Mouse (Mus musculus): ENCODE data around the gene Ifna4. TPM values are rescaled to one million over a fixed set of nuclear protein-coding genes. Genes with fewer than 3 reads are reported as not detected.

Ifna4 gene
- polyA plus RNA-seq, 1 experiment from 2014 or later, result not detected

GRCm38 (mm10) chr4:88875435-88876095, 33.9 kb downstream of the Ifna4 start:
- WGBS, result 75% methylated on average over 4 of the region's 4 CpGs
- DNase-seq (ENCODE audit: low spot score), result no peak

GRCm38 (mm10) chr4:88876520-88876919, 34.9 kb downstream of the Ifna4 start:
- 82% methylated on average over 4 of the region's 4 CpGs for WGBS
- Histone ChIP-seq H3K27ac (no peak overlapping the region), H3K4me3 (no peak overlapping the region), H3K36me3 (no peaks in the 10 kb centered on the region), H3K9me3 (no peaks in the 10 kb centered on the region), H3K27me3 (ENCODE audit: insufficient read depth, poor library complexity, severe bottlenecking) (no peaks in the 10 kb centered on the region), H3K4me1 (replicated peaks) (no peaks in the 10 kb centered on the region)
- no peak for DNase-seq (ENCODE audit: low spot score)

More at GRCm38 (mm10) chr4:88875435-88876095, 33.9 kb downstream of the Ifna4 start:
- H3K27ac ChIP-seq, result no peak overlapping the region
- no peaks in the 10 kb centered on the region for H3K36me3 ChIP-seq
- H3K4me1 ChIP-seq (replicated peaks), result no peaks in the 10 kb centered on the region
- H3K27me3 ChIP-seq (ENCODE audit: insufficient read depth, poor library complexity, severe bottlenecking), result no peaks in the 10 kb centered on the region
- H3K4me3 ChIP-seq, result no peak overlapping the region
- H3K9me3 ChIP-seq, result no peaks in the 10 kb centered on the region

- Histone ChIP-seq H3K4me3 (no peak overlapping the region), H3K27me3 (ENCODE audit: insufficient read depth, poor library complexity, severe bottlenecking) (no peaks in the 10 kb centered on the region), H3K4me1 (replicated peaks) (no peaks in the 10 kb centered on the region), H3K36me3 (no peaks in the 10 kb centered on the region), H3K9me3 (no peaks in the 10 kb centered on the region), H3K27ac (no peak overlapping the region)
- 51% methylated on average over 10 of the region's 10 CpGs for WGBS
- no peak for DNase-seq (ENCODE audit: low spot score)
These were observed 36.6 kb downstream of the Ifna4 start for GRCm38 (mm10) chr4:88878246-88878645.

- H3K9me3 ChIP-seq, result no peaks in the 10 kb centered on the region
- no peak for DNase-seq (ENCODE audit: low spot score)
- no peaks in the 10 kb centered on the region for H3K36me3 ChIP-seq
- no peak overlapping the region for H3K27ac ChIP-seq
- H3K4me1 ChIP-seq (replicated peaks), result no peaks in the 10 kb centered on the region
- H3K27me3 ChIP-seq (ENCODE audit: insufficient read depth, poor library complexity, severe bottlenecking), result no peaks in the 10 kb centered on the region
- no peak overlapping the region for H3K4me3 ChIP-seq
- 81% methylated on average over 4 of the region's 4 CpGs for WGBS
These were observed 37.1 kb downstream of the Ifna4 start for GRCm38 (mm10) chr4:88878772-88879171.

- no peaks in the 10 kb centered on the region for H3K9me3 ChIP-seq
- H3K36me3 ChIP-seq, result no peaks in the 10 kb centered on the region
- DNase-seq (ENCODE audit: low spot score), result no peak
- no peak within 1 kb of the TSS for H3K4me3 ChIP-seq
- no peaks in the 10 kb centered on the region for H3K27me3 ChIP-seq (ENCODE audit: insufficient read depth, poor library complexity, severe bottlenecking)
- WGBS, result 90% methylated on average over 8 of the region's 8 CpGs
- no peak within 1 kb of the TSS for H3K27ac ChIP-seq
- no peaks in the 10 kb centered on the region for H3K4me1 ChIP-seq (replicated peaks)
These were observed 38.4 kb downstream of the Ifna4 start, which contains the start of gene Ifne for GRCm38 (mm10) chr4:88880101-88880500. Gene Ifne (minus strand): TSS chr4:88880201.

GRCm38 (mm10) chr4:88888236-88888635, 46.6 kb downstream of the Ifna4 start:
- DNase-seq (ENCODE audit: low spot score), result no peak
- Histone ChIP-seq H3K9me3 (no peaks in the 10 kb centered on the region), H3K4me3 (no peak overlapping the region), H3K4me1 (replicated peaks) (no peaks in the 10 kb centered on the region), H3K36me3 (no peaks in the 10 kb centered on the region), H3K27me3 (ENCODE audit: insufficient read depth, poor library complexity, severe bottlenecking) (no peaks in the 10 kb centered on the region), H3K27ac (no peak overlapping the region)

Other genes starting within 250 kb of the Ifna4 start
- gene Ifna9, start 249.5 kb upstream of the Ifna4 start, polyA plus RNA-seq (2016; fragmentation: Nextera tagmentation; extraction: Ambion mirVana), result not detected in 2 replicates
- not detected in 2 replicates for gene Ifna12, start 238.5 kb upstream of the Ifna4 start, polyA plus RNA-seq (2016; fragmentation: Nextera tagmentation; extraction: Ambion mirVana)
- gene C87499, start 207.4 kb upstream of the Ifna4 start, polyA plus RNA-seq (2016; fragmentation: Nextera tagmentation; extraction: Ambion mirVana), result not detected in 2 replicates
- gene Ifna13, start 197.4 kb upstream of the Ifna4 start, polyA plus RNA-seq (2016; fragmentation: Nextera tagmentation; extraction: Ambion mirVana), result not detected in 2 replicates
- not detected in 2 replicates for gene Ifna16, start 164.9 kb upstream of the Ifna4 start, polyA plus RNA-seq (2016; fragmentation: Nextera tagmentation; extraction: Ambion mirVana)
- gene Ifna2, start 157.9 kb upstream of the Ifna4 start, polyA plus RNA-seq (2016; fragmentation: Nextera tagmentation; extraction: Ambion mirVana), result not detected in 2 replicates
- not detected in 2 replicates for gene Ifnab, start 150.5 kb upstream of the Ifna4 start, polyA plus RNA-seq (2016; fragmentation: Nextera tagmentation; extraction: Ambion mirVana)
- 0.68 and 1.3 TPM in 2 replicates for gene Gm26566, start 120.1 kb upstream of the Ifna4 start, polyA plus RNA-seq (2016; fragmentation: Nextera tagmentation; extraction: Ambion mirVana)
- gene Klhl9, start 119.4 kb upstream of the Ifna4 start, polyA plus RNA-seq (2016; fragmentation: Nextera tagmentation; extraction: Ambion mirVana), result 74.4 and 90.5 TPM in 2 replicates
- gene Gm13271, start 87.0 kb upstream of the Ifna4 start, polyA plus RNA-seq (2016; fragmentation: Nextera tagmentation; extraction: Ambion mirVana), result not detected in 2 replicates
- gene Gm13283, start 81.7 kb upstream of the Ifna4 start, polyA plus RNA-seq (2016; fragmentation: Nextera tagmentation; extraction: Ambion mirVana), result 0.34 TPM in 1 of 2 replicates, not detected in the other
- gene Gm13290, start 68.0 kb upstream of the Ifna4 start, polyA plus RNA-seq (2016; fragmentation: Nextera tagmentation; extraction: Ambion mirVana), result 0.22 TPM in 1 of 2 replicates, not detected in the other
- gene Gm13289, start 64.9 kb upstream of the Ifna4 start, polyA plus RNA-seq (2016; fragmentation: Nextera tagmentation; extraction: Ambion mirVana), result not detected in 2 replicates
- not detected in 2 replicates for gene Gm13272, start 62.0 kb upstream of the Ifna4 start, polyA plus RNA-seq (2016; fragmentation: Nextera tagmentation; extraction: Ambion mirVana)
- 0.31 TPM in 1 of 2 replicates, not detected in the other for gene Ifnz, start 59.7 kb upstream of the Ifna4 start, polyA plus RNA-seq (2016; fragmentation: Nextera tagmentation; extraction: Ambion mirVana)
- not detected in 2 replicates for gene Gm13276, start 56.2 kb upstream of the Ifna4 start, polyA plus RNA-seq (2016; fragmentation: Nextera tagmentation; extraction: Ambion mirVana)
- gene Gm13277, start 53.2 kb upstream of the Ifna4 start, polyA plus RNA-seq (2016; fragmentation: Nextera tagmentation; extraction: Ambion mirVana), result not detected in 2 replicates
- gene Gm13278, start 50.3 kb upstream of the Ifna4 start, polyA plus RNA-seq (2016; fragmentation: Nextera tagmentation; extraction: Ambion mirVana), result not detected in 2 replicates
- not detected in 2 replicates for gene Gm13275, start 47.4 kb upstream of the Ifna4 start, polyA plus RNA-seq (2016; fragmentation: Nextera tagmentation; extraction: Ambion mirVana)
- not detected in 2 replicates for gene Gm13279, start 44.5 kb upstream of the Ifna4 start, polyA plus RNA-seq (2016; fragmentation: Nextera tagmentation; extraction: Ambion mirVana)
- 0.10 and 0.40 TPM in 2 replicates for gene Gm13285, start 42.2 kb upstream of the Ifna4 start, polyA plus RNA-seq (2016; fragmentation: Nextera tagmentation; extraction: Ambion mirVana)
- gene Gm13287, start 38.6 kb upstream of the Ifna4 start, polyA plus RNA-seq (2016; fragmentation: Nextera tagmentation; extraction: Ambion mirVana), result not detected in 2 replicates
- not detected in 2 replicates for gene Gm13288, start 36.3 kb upstream of the Ifna4 start, polyA plus RNA-seq (2016; fragmentation: Nextera tagmentation; extraction: Ambion mirVana)
- not detected in 2 replicates for gene Ifna7, start 25.6 kb upstream of the Ifna4 start, polyA plus RNA-seq (2016; fragmentation: Nextera tagmentation; extraction: Ambion mirVana)
- gene Ifna11, start 21.9 kb upstream of the Ifna4 start, polyA plus RNA-seq (2016; fragmentation: Nextera tagmentation; extraction: Ambion mirVana), result not detected in 2 replicates
- gene Ifna6, start 14.4 kb upstream of the Ifna4 start, polyA plus RNA-seq (2016; fragmentation: Nextera tagmentation; extraction: Ambion mirVana), result not detected in 2 replicates
- gene Ifna5, start 6.3 kb upstream of the Ifna4 start, polyA plus RNA-seq (2016; fragmentation: Nextera tagmentation; extraction: Ambion mirVana), result not detected in 2 replicates
- gene Ifna1, start 8.2 kb downstream of the Ifna4 start, polyA plus RNA-seq (2016; fragmentation: Nextera tagmentation; extraction: Ambion mirVana), result not detected in 2 replicates
- not detected in 2 replicates for gene Ifne, start 38.3 kb downstream of the Ifna4 start, polyA plus RNA-seq (2016; fragmentation: Nextera tagmentation; extraction: Ambion mirVana)

All from hindbrain, embryonic 10.5 days (tissue).